Mouse (Mus musculus) erythroblast, embryonic 14.5 days (primary cell): ENCODE data around the gene Gm13278.

Source experiments
- GATA1 ChIP-seq: IDR thresholded peaks from 2 replicates; pipeline ENCODE4 v1.6.1; 2012; ENCODE audit warnings: low read length, inconsistent platforms, mixed read lengths
- TAL1 ChIP-seq: IDR thresholded peaks from 3 replicates; pipeline ENCODE4 v1.6.1; 2012; ENCODE audit warnings: low read length, inconsistent platforms, mixed read lengths

DNA sequence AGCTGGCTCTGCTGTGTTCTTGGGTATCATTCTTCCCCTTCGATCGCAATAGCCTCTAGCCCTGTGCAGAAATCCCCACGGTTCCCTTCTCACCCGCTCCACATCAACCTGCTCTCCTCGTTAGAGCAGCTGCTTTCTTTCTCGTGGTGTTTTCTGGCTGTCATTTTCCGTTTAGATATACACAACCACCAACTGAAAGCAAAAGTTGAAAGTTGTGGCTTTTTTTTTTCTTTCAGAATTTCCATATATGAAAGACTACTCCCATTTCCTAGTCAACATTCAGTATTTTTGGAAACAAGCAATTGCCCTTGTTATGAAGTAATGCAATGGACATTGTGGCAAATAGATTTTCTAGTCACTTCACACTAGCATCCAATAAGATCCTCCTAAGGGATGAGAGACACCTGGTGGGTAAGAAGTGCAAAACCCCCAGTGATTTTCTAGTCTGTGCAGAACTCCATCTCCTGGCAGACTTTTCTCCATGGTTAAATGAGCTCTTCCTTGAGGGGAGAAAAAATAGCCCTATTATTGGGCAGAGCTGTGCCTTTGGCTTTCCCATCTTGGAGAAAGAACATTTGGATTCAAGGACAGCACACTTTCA, 48.5 kb upstream of the Gm13278 start:
- TF ChIP-seq GATA1 (no peak), TAL1 (no peak)
